Mouse (Mus musculus) C2C12 (cell line): ENCODE data around the gene Atrnl1. TPM values are rescaled to one million over a fixed set of nuclear protein-coding genes. Genes with fewer than 3 reads are reported as not detected.

Source experiments
- H3K27me3 ChIP-seq: one replicate; pipeline ENCODE4 v1.6.1; 2011; ENCODE audit not compliant: control insufficient read depth, insufficient read depth, insufficient read length
- H3K36me3 ChIP-seq: one replicate; pipeline ENCODE4 v1.6.1; 2011; ENCODE audit not compliant: control insufficient read depth, insufficient read depth
- H3K4me3 ChIP-seq: one replicate; pipeline ENCODE4 v1.5.1; 2011; ENCODE audit warnings: mild to moderate bottlenecking, control low read depth; ENCODE audit not compliant: poor library complexity, insufficient read depth, severe bottlenecking
- H3K79me2 ChIP-seq: one replicate; pipeline ENCODE4 v1.6.1; 2011; ENCODE audit not compliant: control insufficient read depth, insufficient read depth
- H3K79me3 ChIP-seq: one replicate; pipeline ENCODE4 v1.6.1; 2011; ENCODE audit warnings: low read depth, control low read depth
- H3ac ChIP-seq: one replicate; pipeline ENCODE3; 2011; ENCODE audit warnings: low read depth; ENCODE audit not compliant: control insufficient read depth, insufficient read length
- CEBPB ChIP-seq: IDR thresholded peaks from one replicate; pipeline ENCODE4 v1.6.1; 2011; ENCODE audit warnings: low read depth, mild to moderate bottlenecking, control low read depth, moderate library complexity
- CTCF ChIP-seq: IDR thresholded peaks from one replicate; pipeline ENCODE4 v1.5.1; 2011; ENCODE audit not compliant: control insufficient read depth, insufficient read depth, insufficient read length
- FOSL1 ChIP-seq: IDR thresholded peaks from one replicate; pipeline ENCODE4 v1.8.0; 2011; ENCODE audit warnings: mild to moderate bottlenecking, low read length; ENCODE audit not compliant: poor library complexity, insufficient read depth, severe bottlenecking
- MAX ChIP-seq: IDR thresholded peaks from one replicate; pipeline ENCODE4 v1.6.1; 2011; ENCODE audit warnings: mild to moderate bottlenecking, control low read depth
- MYOD1 ChIP-seq: IDR thresholded peaks from one replicate; pipeline ENCODE4 v1.6.1; 2011; ENCODE audit warnings: low read depth; ENCODE audit not compliant: control insufficient read depth, insufficient read length
- MYOG ChIP-seq: IDR thresholded peaks from one replicate; pipeline ENCODE4 v1.6.1; 2011; ENCODE audit not compliant: control insufficient read depth, insufficient read length; ENCODE audit errors: extremely low read depth
- USF1 ChIP-seq: IDR thresholded peaks from one replicate; pipeline ENCODE4 v1.6.1; 2011; ENCODE audit warnings: low read depth, mild to moderate bottlenecking, control low read depth, moderate library complexity
- microRNA-seq: library from miRNA; unstranded; fragments of <30 nt; microRNA quantifications from one replicate; pipeline ENCODE4, GENCODE M21; 2019; ENCODE audit warnings: borderline microRNAs expressed
- polyA plus RNA-seq: library from polyadenylated mRNA; unstranded; fragments of >200 nt; fragmentation: generic; extraction: Trizol; gene quantifications from one replicate; pipeline ENCODE4 v1.2.1, GENCODE M21; 2012; ENCODE audit warnings: missing spikeins

The Atrnl1 gene
- polyA plus RNA-seq, 1 experiment = 3.3 TPM

- H3K27me3 ChIP-seq = no peaks in the 10 kb centered on the region
- H3K79me2 ChIP-seq = no peaks in the 10 kb centered on the region
- no peak for TF ChIP-seq FOSL1
- no peak for TF ChIP-seq MAX
- no peak for TF ChIP-seq MYOG
- TF ChIP-seq USF1 = no peak
- no peak for TF ChIP-seq CEBPB
- no peak for TF ChIP-seq MYOD1
- TF ChIP-seq CTCF = no peak
- no peaks in the 10 kb centered on the region for H3K79me3 ChIP-seq
- no peaks in the 10 kb centered on the region for H3K36me3 ChIP-seq
- H3K4me3 ChIP-seq = no peak overlapping the region
- H3ac ChIP-seq = no peak overlapping the region
Observed at GRCm38 (mm10) chr19:58180773-58181172, 569.9 kb downstream of the Atrnl1 start.

Small RNA genes within 50 kb of the gene (microRNA-seq; reads per million reads assigned to microRNA genes)
- gene Mir5623 = 0.60 reads per million, percentile 12 among the genes with 10 or more reads in this experiment

Other genes with a start within 250 kb of the Atrnl1 start
- 5.4 TPM for gene Trub1, start 158.1 kb upstream of the Atrnl1 start, polyA plus RNA-seq